Mouse (Mus musculus) NIH3T3 (cell line): Measurements from ENCODE around the gene Isca1.
A peak's percentile ranks its signal among the peaks of the same experiment; 100 is the strongest.

Experiments
- DNase-seq: peaks from one replicate; pipeline ENCODE4 v3.0.0-alpha.2; 2012; ENCODE audit warnings: low read depth

Isca1 gene

GRCm38 (mm10) chr13:59769296-59770163, at the start of gene Isca1:
Gene Isca1 (minus strand): TSS chr13:59769810.
- DNase-seq: peak; percentile 96

DNA sequence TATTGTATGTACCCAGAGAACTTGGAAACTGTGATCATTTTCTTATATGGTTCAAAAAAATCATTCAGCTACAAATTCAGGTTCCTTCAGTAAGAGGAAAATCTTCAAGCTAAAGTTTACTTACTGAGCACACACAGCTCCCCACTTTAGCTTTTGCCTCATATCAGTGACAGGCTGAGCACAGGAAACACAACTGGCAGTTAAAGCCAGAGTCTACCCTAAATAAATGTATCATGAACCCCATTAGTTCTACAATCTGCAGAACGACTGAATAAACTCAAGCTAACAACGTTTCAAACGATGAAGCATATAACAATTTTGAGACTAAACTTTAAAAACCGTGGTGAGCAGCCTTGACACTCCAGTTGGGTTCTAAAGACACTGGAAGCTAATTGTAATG, 47.7 kb upstream of the Isca1 start:
- no peak for DNase-seq

DNA sequence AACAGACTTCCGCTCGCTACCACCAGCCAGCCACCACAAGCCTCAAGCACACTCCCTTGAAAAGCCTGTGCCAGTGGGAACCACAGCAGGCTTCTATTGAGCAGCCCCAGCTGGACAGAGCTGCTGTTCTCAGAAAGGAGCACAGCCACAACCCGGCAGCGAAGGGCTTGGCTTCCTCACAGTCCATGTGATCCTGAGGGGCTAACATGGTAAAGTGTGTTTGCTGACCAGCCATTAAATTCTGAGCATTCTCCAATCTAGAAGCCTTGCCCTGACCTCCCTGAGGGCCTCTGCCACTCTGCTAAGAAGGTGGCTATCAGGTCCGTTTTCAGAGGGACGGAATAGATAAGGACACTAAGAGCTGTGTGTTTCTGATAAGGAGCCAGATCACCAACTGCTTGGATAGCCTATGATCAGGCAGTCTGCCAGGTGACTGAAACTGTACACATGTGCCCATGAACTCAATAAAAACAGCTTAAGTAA, 44.5 kb upstream of the Isca1 start:
- DNase-seq: no peak

- no peak for DNase-seq
Measured at GRCm38 (mm10) chr13:59811581-59811980, 42.0 kb upstream of the Isca1 start.

- peak; percentile 64 for DNase-seq
Measured at GRCm38 (mm10) chr13:59801000-59801399, 31.4 kb upstream of the Isca1 start.

DNA sequence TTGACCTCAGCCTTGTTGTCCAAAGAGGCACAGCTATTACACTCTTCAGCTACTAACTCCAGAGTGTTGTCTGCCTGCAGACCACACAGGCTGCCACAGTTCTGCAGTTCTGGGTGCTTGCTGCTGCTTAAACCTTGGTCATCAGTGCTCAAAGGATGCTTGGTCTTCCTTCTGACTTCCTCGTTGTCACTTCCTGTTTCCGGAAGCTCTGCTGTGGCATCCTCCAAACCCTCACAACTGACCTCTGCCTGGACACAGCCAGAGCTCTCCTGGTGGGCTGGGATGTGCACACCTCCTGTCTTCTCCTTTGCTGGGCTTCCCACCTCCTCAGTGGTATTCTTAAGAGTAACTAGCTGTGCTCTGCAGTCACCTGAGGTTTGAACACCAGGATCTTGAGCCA, 30.5 kb upstream of the Isca1 start:
- no peak for DNase-seq

DNA sequence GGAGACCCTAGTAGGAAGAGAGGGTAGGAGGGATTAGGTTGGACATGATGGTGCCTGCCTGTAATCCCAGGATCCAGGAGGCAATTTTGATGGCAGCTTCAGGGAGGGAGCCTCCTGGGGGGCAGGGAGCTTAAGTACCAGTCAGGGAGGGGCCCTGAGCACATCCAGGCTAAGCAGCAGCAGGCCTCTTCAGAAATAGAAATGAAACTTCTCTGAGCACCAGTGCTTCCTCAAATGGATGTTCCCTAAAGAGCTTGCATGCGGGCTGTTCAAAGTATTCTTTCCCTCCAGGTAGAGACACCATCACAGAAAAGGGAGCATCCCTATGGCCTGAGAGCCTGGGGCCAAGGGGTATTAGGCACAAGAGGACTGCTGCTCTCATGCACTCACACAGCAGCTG, 28.7 kb upstream of the Isca1 start:
- no peak for DNase-seq

- DNase-seq: no peak
Measured at GRCm38 (mm10) chr13:59796466-59796848, 26.8 kb upstream of the Isca1 start.

DNA sequence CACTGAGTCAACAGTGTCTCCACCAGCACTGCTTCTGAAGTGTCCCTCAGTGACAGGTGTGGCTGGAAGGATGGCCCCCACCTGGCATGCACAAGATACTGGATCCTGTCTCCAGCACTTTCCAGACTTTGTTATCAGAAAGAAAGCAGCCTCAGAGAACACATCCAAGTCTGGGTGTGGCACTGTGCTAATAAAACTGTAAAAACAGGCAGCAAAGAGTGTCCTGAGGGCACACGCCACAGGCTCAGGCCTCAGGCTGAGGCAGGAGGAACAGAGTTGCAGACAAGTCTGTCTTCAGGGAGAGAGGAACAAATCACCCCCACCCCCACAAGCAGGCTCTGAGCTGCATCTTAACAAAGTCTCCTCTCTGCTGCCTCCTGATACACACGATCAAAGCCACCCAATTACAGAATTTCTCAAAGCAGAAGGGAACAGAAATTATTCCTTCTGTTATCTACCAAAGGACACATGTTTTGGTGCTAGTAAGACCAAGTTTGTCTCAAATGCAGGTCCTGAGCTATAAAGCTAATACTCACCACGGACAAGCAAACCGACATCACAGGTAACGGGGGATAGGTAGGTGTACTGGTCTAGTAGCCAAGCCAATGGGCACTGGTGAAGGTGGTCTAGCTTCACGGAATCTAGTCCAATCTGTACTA, 26.3 kb upstream of the Isca1 start:
- no peak for DNase-seq

- no peak for DNase-seq
Measured at GRCm38 (mm10) chr13:59794786-59795185, 25.2 kb upstream of the Isca1 start.

- no peak for DNase-seq
Measured at GRCm38 (mm10) chr13:59782145-59782544, 12.5 kb upstream of the Isca1 start, which contains the start of gene Gm49354. Gene Gm49354 (minus strand): TSS chr13:59782245.

GRCm38 (mm10) chr13:59779744-59780264, 10.2 kb upstream of the Isca1 start:
- DNase-seq: peak; percentile 9

GRCm38 (mm10) chr13:59779213-59779612, 9.6 kb upstream of the Isca1 start:
- peak; percentile 14 for DNase-seq

DNA sequence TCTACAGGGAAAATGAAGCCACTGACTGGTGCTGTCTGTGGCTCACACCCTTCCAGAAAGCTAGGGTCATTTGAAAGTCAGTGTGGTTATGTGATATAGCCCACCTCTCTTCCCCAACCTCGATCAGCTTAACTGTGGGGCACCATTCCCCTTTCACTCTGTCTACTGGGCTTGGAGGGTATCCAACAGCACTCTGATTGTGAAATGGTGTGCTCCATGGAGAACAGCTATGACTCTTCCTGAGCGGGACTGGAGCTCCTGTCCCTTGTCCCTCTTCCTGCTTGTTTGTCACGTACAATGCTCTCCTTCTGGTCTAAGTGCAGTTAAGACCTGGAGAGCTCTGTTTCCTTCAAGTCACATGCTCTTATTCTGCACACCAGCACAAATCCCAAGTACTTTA, 5.6 kb upstream of the Isca1 start:
- peak; percentile 14 for DNase-seq

- peak; percentile 44 for DNase-seq
Measured at GRCm38 (mm10) chr13:59771257-59771656, 1.6 kb upstream of the Isca1 start.

- DNase-seq: peak; percentile 34
Measured at GRCm38 (mm10) chr13:59770847-59771246, 1.2 kb upstream of the Isca1 start.

GRCm38 (mm10) chr13:59770164-59770562, 553 bp upstream of the Isca1 start:
- DNase-seq: peak; percentile 86

- DNase-seq: peak; percentile 11
Measured at GRCm38 (mm10) chr13:59768531-59768930, 1.1 kb downstream of the Isca1 start.

- peak; percentile 30 for DNase-seq
Measured at GRCm38 (mm10) chr13:59766786-59767515, 2.7 kb downstream of the Isca1 start.

GRCm38 (mm10) chr13:59762791-59763190, 6.8 kb downstream of the Isca1 start:
- no peak for DNase-seq

GRCm38 (mm10) chr13:59756906-59757305, 12.7 kb downstream of the Isca1 start:
- no peak for DNase-seq

DNA sequence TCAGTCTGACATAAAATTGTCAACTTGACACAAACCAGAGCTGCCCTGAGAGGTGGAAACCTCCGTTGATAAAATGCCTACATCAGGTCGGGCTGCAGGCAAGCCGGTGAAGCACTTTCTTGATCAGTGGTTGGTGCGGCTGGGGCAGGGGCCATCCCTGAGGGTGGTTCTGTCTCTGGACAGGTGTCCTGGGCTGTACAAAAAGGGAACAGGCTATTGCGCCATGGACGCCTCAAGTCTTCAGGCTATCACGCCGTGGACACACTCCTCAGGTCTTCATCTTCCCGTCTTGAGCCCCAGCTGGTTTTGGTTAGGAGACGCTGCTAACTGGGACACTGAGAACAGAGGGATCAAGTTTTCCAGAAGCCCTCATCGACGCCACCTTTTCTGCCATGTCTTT, 19.3 kb downstream of the Isca1 start:
- no peak for DNase-seq
